Mouse (Mus musculus): Measurements from ENCODE around the gene Phrf1.

GRCm38 (mm10) chr7:141213605-141214235, 14.9 kb upstream of the Phrf1 start, which contains the start of gene Lmntd2:
- no peak for TF ChIP-seq CTCF (IDR thresholded peaks at IDR 0.05; ENCODE audit: low read depth)
- TF ChIP-seq EP300 (IDR thresholded peaks at IDR 0.05; ENCODE audit: low read depth), result no peak

Measured in heart, postnatal 0 days (tissue).